31 mouse cellular contexts compared by ENCODE assay signal in genomic region chr6:47821236-47821635, GRCm38 (mm10). TPM values are rescaled to one million over a fixed set of nuclear protein-coding genes. Genes with fewer than 3 reads are reported as not detected.
A peak's percentile ranks its signal among the peaks of the same experiment; 100 is the strongest.
DNase-seq lines count a peak whose midpoint lies in the region; ATAC-seq lines count a peak whose summit lies in the region.
"Had no signal": no experiment of that assay in that cellular context is flagged by ENCODE, and none has a peak within 500 bp of the region (broad histone marks: within the 10 kb centered on the region; RNA-seq: fewer than 3 reads in every experiment).

No protein-coding gene starts in this region.

- no peaks in the 10 kb centered on the region for H3K27me3 ChIP-seq in heart, embryonic 11.5 days (ENCODE audit: control insufficient read depth, insufficient read depth, low read length)
- H3K27me3 ChIP-seq: CH12.LX; embryonic facial prominence, embryonic 13.5 days; heart, embryonic 13.5 days; Patski had no signal

- peak; percentile 42 for DNase-seq in heart, adult 11 months
- peak; percentile 90 for DNase-seq in adipocyte (ENCODE audit: low spot score)
- peak; percentile 23 for DNase-seq in lung, postnatal 14 days
- no peak for DNase-seq in cerebellum, postnatal 36 days
- DNase-seq in left cerebral cortex, postnatal 25 days (ENCODE audit: low spot score in 2 of 2): no peak
- DNase-seq: adrenal gland, adult 2 months; adrenal gland, postnatal 14 days; B cell, adult 2 months; cerebellum, adult 11 months; cerebellum, adult 2 months; cerebellum, adult 9-11 months; cerebellum, postnatal 25 days; embryo, embryonic 11 days; forebrain, postnatal 0 days; gastrocnemius, adult 2 months; gastrocnemius, postnatal 14 days; heart, adult 18-20 months; heart, postnatal 14 days; heart, postnatal 4 days had no signal

- WGBS in heart, embryonic 11.5 days (ENCODE audit: insufficient replicate concordance): 85% methylated on average over 5 of the region's 5 CpGs

- no peaks in the 10 kb centered on the region for H3K9me3 ChIP-seq in heart, embryonic 11.5 days (replicated peaks; ENCODE audit: control insufficient read depth, low read length)
- H3K9me3 ChIP-seq: embryonic facial prominence, embryonic 10.5 days; embryonic facial prominence, embryonic 13.5 days; G1E; heart, embryonic 13.5 days had no signal

- H3K4me1 ChIP-seq in heart, embryonic 11.5 days (ENCODE audit: control insufficient read depth, insufficient read depth, low read length): no peaks in the 10 kb centered on the region
- H3K4me1 ChIP-seq: embryonic facial prominence, embryonic 10.5 days; embryonic facial prominence, embryonic 13.5 days; heart, embryonic 13.5 days had no signal

- H3K4me3 ChIP-seq in heart, embryonic 11.5 days (ENCODE audit: low read depth, low read length): no peak overlapping the region
- H3K4me3 ChIP-seq: embryonic facial prominence, embryonic 10.5 days; embryonic facial prominence, embryonic 13.5 days; erythroblast, embryonic 14.5 days; gastrocnemius, adult 2 months; heart, embryonic 13.5 days had no signal

- H3K36me3 ChIP-seq in heart, embryonic 11.5 days (ENCODE audit: control insufficient read depth, insufficient read depth, low read length): no peaks in the 10 kb centered on the region

- no peak for ATAC-seq in heart, embryonic 11.5 days (replicated peaks; ENCODE audit: insufficient number of reproducible peaks, low FRiP score, low TSS enrichment)
- ATAC-seq: forebrain, embryonic 14.5 days; forebrain, postnatal 0 days; hindbrain, postnatal 0 days; inflammation-experienced regulatory T-cells, adult 6 months; Patski had no signal

- no peak overlapping the region for H3K4me2 ChIP-seq in heart, embryonic 11.5 days
- H3K4me2 ChIP-seq: embryonic facial prominence, embryonic 13.5 days; heart, embryonic 13.5 days; hindbrain, embryonic 14.5 days had no signal

- intact Hi-C loops in left cerebral cortex, postnatal 25 days (cut with DNase I): no loop called here

- no peak overlapping the region for H3K9ac ChIP-seq in heart, embryonic 11.5 days (ENCODE audit: low read depth, low read length)
- H3K9ac ChIP-seq: embryonic facial prominence, embryonic 13.5 days; forebrain, postnatal 0 days; heart, embryonic 13.5 days; hindbrain, embryonic 14.5 days had no signal

- H3K27ac ChIP-seq in heart, embryonic 11.5 days (ENCODE audit: low read depth, low read length): no peak overlapping the region
- H3K27ac ChIP-seq: embryonic facial prominence, embryonic 10.5 days; embryonic facial prominence, embryonic 13.5 days; gastrocnemius, adult 2 months; heart, embryonic 13.5 days; hindbrain, embryonic 14.5 days; hindbrain, postnatal 0 days had no signal

RNA-seq across cellular contexts. Expression of gene Pdia4, which starts 8.0 kb away (rescaled TPM):
- polyA plus RNA-seq in heart, embryonic 11.5 days (2014; fragmentation: Nextera tagmentation; extraction: Ambion mirVana): 218 and 257 TPM in 2 replicates
- 10 to 100 TPM; 67.1 to 71.1 TPM for total RNA-seq in left cerebral cortex, postnatal 25 days (2021)

RNA-seq across cellular contexts. Expression of gene Zfp786, which starts 9.4 kb away (rescaled TPM):
- polyA plus RNA-seq in heart, embryonic 11.5 days (2014; fragmentation: Nextera tagmentation; extraction: Ambion mirVana): 1.1 and 1.7 TPM in 2 replicates
- 1 to 10 TPM; 4.9 to 5.0 TPM for total RNA-seq in left cerebral cortex, postnatal 25 days (2021)
- polyA plus RNA-seq: erythroblast, embryonic 14.5 days had no signal

RNA-seq across cellular contexts. Expression of gene Zfp398, which starts 14.2 kb away (rescaled TPM):
- 2.8 and 4.0 TPM in 2 replicates for polyA plus RNA-seq in heart, embryonic 11.5 days (2014; fragmentation: Nextera tagmentation; extraction: Ambion mirVana)
- 10 to 100 TPM; 19.3 to 19.6 TPM for total RNA-seq in left cerebral cortex, postnatal 25 days (2021)

RNA-seq across cellular contexts. Expression of gene Zfp282, which starts 55.8 kb away (rescaled TPM):
- 6.0 and 6.8 TPM in 2 replicates for polyA plus RNA-seq in heart, embryonic 11.5 days (2014; fragmentation: Nextera tagmentation; extraction: Ambion mirVana)
- 10 to 100 TPM; 15.5 to 16.4 TPM for total RNA-seq in left cerebral cortex, postnatal 25 days (2021)

Comparison
In these comparisons a context has a peak if more than half of its experiments do, and no peak if none do; other contexts are left out.
1. DNase-seq: peak in heart, adult 11 months (single experiment), adipocyte (single experiment) and lung, postnatal 14 days (single experiment); none in cerebellum, postnatal 36 days (0 of 2) and left cerebral cortex, postnatal 25 days (0 of 2).